Mouse (Mus musculus): ENCODE measurements at regions not wholly inside any gene's neighbourhood (a gene's known extent, or its start where the extent isn't known, plus 50 kb on each side); places are given as distances from the start of the nearest gene placed in this dataset.

- no peak for DNase-seq (ENCODE audit: extremely low read depth, low read depth, low spot score)
Measured at GRCm38 (mm10) chr14:123219590-123219989, 235.8 kb upstream of the Tmtc4 start.

- no peak for DNase-seq (ENCODE audit: extremely low read depth, low read depth, low spot score)
Measured at GRCm38 (mm10) chr14:123210241-123210640, 226.4 kb upstream of the Tmtc4 start.

GRCm38 (mm10) chr14:123202848-123203247 lies 219.0 kb upstream of the Tmtc4 start:
- DNase-seq (ENCODE audit: extremely low read depth, low read depth, low spot score), result no peak

GRCm38 (mm10) chr14:123202313-123202712 lies 218.5 kb upstream of the Tmtc4 start:
- no peak for DNase-seq (ENCODE audit: extremely low read depth, low read depth, low spot score)

- no peak for DNase-seq (ENCODE audit: extremely low read depth, low read depth, low spot score)
Measured at GRCm38 (mm10) chr14:123201426-123202274, 217.8 kb upstream of the Tmtc4 start.

GRCm38 (mm10) chr14:123199111-123199510 lies 215.3 kb upstream of the Tmtc4 start:
- DNase-seq (ENCODE audit: extremely low read depth, low read depth, low spot score), result no peak

GRCm38 (mm10) chr14:123192574-123192973 lies 208.7 kb upstream of the Tmtc4 start:
- DNase-seq (ENCODE audit: extremely low read depth, low read depth, low spot score), result no peak

GRCm38 (mm10) chr14:123190729-123191128 lies 206.9 kb upstream of the Tmtc4 start:
- no peak for DNase-seq (ENCODE audit: extremely low read depth, low read depth, low spot score)

- no peak for DNase-seq (ENCODE audit: extremely low read depth, low read depth, low spot score)
Measured at GRCm38 (mm10) chr14:123187270-123188058, 203.6 kb upstream of the Tmtc4 start.

GRCm38 (mm10) chr14:123173183-123173582 lies 189.3 kb upstream of the Tmtc4 start:
- no peak for DNase-seq (ENCODE audit: extremely low read depth, low read depth, low spot score)

- DNase-seq (ENCODE audit: extremely low read depth, low read depth, low spot score), result no peak
Measured at GRCm38 (mm10) chr14:123171865-123172264, 188.0 kb upstream of the Tmtc4 start.

- no peak for DNase-seq (ENCODE audit: extremely low read depth, low read depth, low spot score)
Measured at GRCm38 (mm10) chr14:123163842-123164241, 180.0 kb upstream of the Tmtc4 start.

GRCm38 (mm10) chr14:123143489-123144046 lies 159.7 kb upstream of the Tmtc4 start:
- DNase-seq (ENCODE audit: extremely low read depth, low read depth, low spot score), result no peak

GRCm38 (mm10) chr14:123138743-123139705 lies 155.2 kb upstream of the Tmtc4 start:
- no peak for DNase-seq (ENCODE audit: extremely low read depth, low read depth, low spot score)

- DNase-seq (ENCODE audit: extremely low read depth, low read depth, low spot score), result no peak
Measured at GRCm38 (mm10) chr14:123133979-123134378, 150.1 kb upstream of the Tmtc4 start.

- no peak for DNase-seq (ENCODE audit: extremely low read depth, low read depth, low spot score)
Measured at GRCm38 (mm10) chr14:123120361-123120760, 136.5 kb upstream of the Tmtc4 start.

- peak; percentile 69 for DNase-seq (ENCODE audit: extremely low read depth, low read depth, low spot score)
Measured at GRCm38 (mm10) chr14:123116337-123116736, 132.5 kb upstream of the Tmtc4 start.

- DNase-seq (ENCODE audit: extremely low read depth, low read depth, low spot score), result no peak
Measured at GRCm38 (mm10) chr14:123110533-123110932, 126.7 kb upstream of the Tmtc4 start.

GRCm38 (mm10) chr14:123100371-123100770 lies 116.5 kb upstream of the Tmtc4 start:
- no peak for DNase-seq (ENCODE audit: extremely low read depth, low read depth, low spot score)

GRCm38 (mm10) chr14:123096086-123096485 lies 112.3 kb upstream of the Tmtc4 start:
- DNase-seq (ENCODE audit: extremely low read depth, low read depth, low spot score), result peak; percentile 45

GRCm38 (mm10) chr14:123082065-123082464 lies 98.2 kb upstream of the Tmtc4 start:
- no peak for DNase-seq (ENCODE audit: extremely low read depth, low read depth, low spot score)
